17 mouse cellular contexts compared by ENCODE assay signal in genomic region chr17:83161731-83162130, GRCm38 (mm10).
"Had no signal": no experiment of that assay in that cellular context is flagged by ENCODE, and none has a peak within 500 bp of the region (broad histone marks: within the 10 kb centered on the region; RNA-seq: fewer than 3 reads in every experiment).

No protein-coding gene starts in this region.

- ATAC-seq: liver, postnatal 0 days; midbrain, embryonic 13.5 days; midbrain, embryonic 15.5 days had no signal

- DNase-seq: liver, embryonic 13.5 days; liver, postnatal 0 days; lung, embryonic 14.5 days; right cerebral cortex, postnatal 14 days; thymus, adult 2 months; thymus, postnatal 25 days; thymus, postnatal 4 days had no signal

- H3K36me3 ChIP-seq: liver, embryonic 13.5 days; liver, embryonic 15.5 days; midbrain, embryonic 13.5 days; midbrain, embryonic 15.5 days; neural tube, embryonic 12.5 days; stomach, embryonic 15.5 days had no signal

- H3K27ac ChIP-seq: liver, embryonic 13.5 days; liver, embryonic 15.5 days; macrophage; midbrain, embryonic 13.5 days; midbrain, embryonic 15.5 days; neural tube, embryonic 12.5 days; stomach, embryonic 15.5 days; stomach, postnatal 0 days had no signal

- H3K4me3 ChIP-seq: liver, embryonic 13.5 days; liver, embryonic 15.5 days; megakaryocyte, embryonic 14.5 days; midbrain, embryonic 13.5 days; midbrain, embryonic 15.5 days; neural tube, embryonic 12.5 days; stomach, embryonic 15.5 days had no signal

- H3K4me2 ChIP-seq: liver, embryonic 11.5 days; liver, embryonic 13.5 days; liver, embryonic 15.5 days; lung, embryonic 14.5 days; midbrain, embryonic 11.5 days; midbrain, embryonic 13.5 days; midbrain, embryonic 15.5 days; neural tube, embryonic 12.5 days; stomach, embryonic 15.5 days had no signal

- H3K9ac ChIP-seq: liver, embryonic 13.5 days; liver, embryonic 15.5 days; liver, postnatal 0 days; lung, embryonic 14.5 days; midbrain, embryonic 13.5 days; midbrain, embryonic 15.5 days; neural tube, embryonic 12.5 days; stomach, embryonic 15.5 days had no signal

- H3K9me3 ChIP-seq: liver, embryonic 13.5 days; liver, embryonic 15.5 days; megakaryocyte, embryonic 14.5 days; midbrain, embryonic 13.5 days; midbrain, embryonic 15.5 days; neural tube, embryonic 12.5 days; stomach, embryonic 15.5 days had no signal

- H3K27me3 ChIP-seq: liver, embryonic 13.5 days; liver, embryonic 15.5 days; stomach, embryonic 15.5 days had no signal

- H3K4me1 ChIP-seq: liver, embryonic 15.5 days; megakaryocyte, embryonic 14.5 days had no signal
